Mouse (Mus musculus) mouse embryonic stem cell (cell line): ENCODE measurements at regions not wholly inside any gene's neighbourhood (a gene's known extent, or its start where the extent isn't known, plus 50 kb on each side); places are given as distances from the start of the nearest gene placed in this dataset.

Experiments used
- in situ Hi-C, 2 experiments: fragments of 300-500 bp; cut with MboI; formaldehyde crosslinking; loops; 1 replicate in 1 of 2; 3 replicates in 1 of 2; pipeline ENCODE4 v1.14.3; 2019 to 2020; ENCODE audit warnings: low sequenced_read_pairs in 2 of 2, low pct_unique_long_range_greater_than_20kb in 1 of 2, mixed read lengths in 1 of 2; ENCODE audit not compliant: unreplicated experiment in 1 of 2

GRCm38 (mm10) chr3:61064720-61065119 lies 62.1 kb downstream of the P2ry1 start:
- in situ Hi-C loops: no loop called here

- in situ Hi-C loops: no loop called here
Measured at GRCm38 (mm10) chr3:61067067-61067466, 64.5 kb downstream of the P2ry1 start.

- in situ Hi-C loops: no loop called here
Measured at GRCm38 (mm10) chr3:61068229-61068628, 65.6 kb downstream of the P2ry1 start.

GRCm38 (mm10) chr3:61071041-61071440 lies 68.4 kb downstream of the P2ry1 start:
- in situ Hi-C loops: no loop called here

GRCm38 (mm10) chr3:61072330-61072729 lies 69.7 kb downstream of the P2ry1 start:
- in situ Hi-C loops: no loop called here

GRCm38 (mm10) chr3:61073103-61073502 lies 70.5 kb downstream of the P2ry1 start:
- in situ Hi-C loops: no loop called here

- in situ Hi-C loops: no loop called here
Measured at GRCm38 (mm10) chr3:61073806-61074205, 71.2 kb downstream of the P2ry1 start.

GRCm38 (mm10) chr3:61075839-61076238 lies 73.2 kb downstream of the P2ry1 start:
- in situ Hi-C loops: no loop called here

- in situ Hi-C loops: no loop called here
Measured at GRCm38 (mm10) chr3:61089931-61090330, 87.3 kb downstream of the P2ry1 start.

- in situ Hi-C loops: no loop called here
Measured at GRCm38 (mm10) chr3:61092031-61092430, 89.4 kb downstream of the P2ry1 start.

GRCm38 (mm10) chr3:61116364-61116763 lies 113.8 kb downstream of the P2ry1 start:
- in situ Hi-C loops: no loop called here

GRCm38 (mm10) chr3:61133096-61133495 lies 130.5 kb downstream of the P2ry1 start:
- in situ Hi-C loops: no loop called here

GRCm38 (mm10) chr3:61154087-61154486 lies 151.5 kb downstream of the P2ry1 start:
- in situ Hi-C loops: no loop called here

- in situ Hi-C loops: no loop called here
Measured at GRCm38 (mm10) chr3:61159811-61160210, 157.2 kb downstream of the P2ry1 start.

- in situ Hi-C loops: no loop called here
Measured at GRCm38 (mm10) chr3:61161384-61161783, 158.8 kb downstream of the P2ry1 start.

GRCm38 (mm10) chr3:61185789-61186188 lies 175.6 kb upstream of the Rap2b start:
- in situ Hi-C loops: no loop called here

- in situ Hi-C loops: no loop called here
Measured at GRCm38 (mm10) chr3:61188662-61189061, 172.8 kb upstream of the Rap2b start.

GRCm38 (mm10) chr3:61216562-61216961 lies 144.9 kb upstream of the Rap2b start:
- in situ Hi-C loops: no loop called here

- in situ Hi-C loops: no loop called here
Measured at GRCm38 (mm10) chr3:61224505-61224904, 136.9 kb upstream of the Rap2b start.

GRCm38 (mm10) chr3:61225054-61225453 lies 136.4 kb upstream of the Rap2b start:
- in situ Hi-C loops: loop anchor here (25.0 kb wide), 2 partner anchors 237 to 612 kb away; no protein-coding TSS in a partner anchor

GRCm38 (mm10) chr3:61241380-61241779 lies 120.1 kb upstream of the Rap2b start:
- in situ Hi-C loops: loop anchor here (25.0 kb wide), 2 partner anchors 221 to 596 kb away; no protein-coding TSS in a partner anchor
